Mouse (Mus musculus) lung, embryonic 15.5 days (tissue): ENCODE measurements around the gene Sgta. TPM values are rescaled to one million over a fixed set of nuclear protein-coding genes. Genes with fewer than 3 reads are reported as not detected.

Source experiments
- ATAC-seq: fragments of 200-750 bp; cut with Nextera tagmentation; 2 replicates; pipeline ENCODE4 v1.8.0; 2017; ENCODE audit warnings: moderate number of reproducible peaks, borderline replicate concordance; ENCODE audit not compliant: low FRiP score, low TSS enrichment; ENCODE audit errors: extremely low read depth
- H3K27ac ChIP-seq: fragments of 300-500 bp; sonication (generic); 2 replicates; pipeline ENCODE4 v1.5.1; 2015; ENCODE audit warnings: moderate library complexity, mild to moderate bottlenecking, inconsistent platforms
- H3K27me3 ChIP-seq: fragments of 300-500 bp; sonication (generic); 2 replicates; pipeline ENCODE4 v1.6.1; 2015; ENCODE audit warnings: inconsistent platforms
- H3K36me3 ChIP-seq: fragments of 300-500 bp; sonication (generic); 2 replicates; pipeline ENCODE4 v1.6.1; 2015; ENCODE audit warnings: inconsistent platforms
- H3K4me1 ChIP-seq: fragments of 300-500 bp; sonication (generic); 2 replicates; pipeline ENCODE4 v1.6.1; 2015; ENCODE audit warnings: inconsistent platforms
- H3K4me2 ChIP-seq: fragments of 300-500 bp; sonication (generic); 2 replicates; pipeline ENCODE4 v1.6.1; 2015; ENCODE audit warnings: inconsistent platforms, mild to moderate bottlenecking, moderate library complexity
- H3K4me3 ChIP-seq: fragments of 300-500 bp; sonication (generic); 2 replicates; pipeline ENCODE4 v1.5.1; 2015; ENCODE audit warnings: mild to moderate bottlenecking, inconsistent platforms
- H3K9ac ChIP-seq: fragments of 300-500 bp; sonication (generic); 2 replicates; pipeline ENCODE4 v1.6.1; 2015; ENCODE audit warnings: inconsistent platforms
- H3K9me3 ChIP-seq: fragments of 300-500 bp; sonication (generic); 2 replicates; pipeline ENCODE4 v1.6.1; 2016; ENCODE audit warnings: inconsistent platforms
- WGBS: fragments of 180-500 bp; shearing (Covaris S2); methylation state at CpG from one replicate; pipeline ENCODE4 v1.1.7; 2015; 5-methylcytosine and 5-hydroxymethylcytosine counted together
- polyA plus RNA-seq: library from polyadenylated mRNA; unstranded; fragments of >200 nt; fragmentation: Nextera tagmentation; extraction: Ambion mirVana; gene quantifications from 2 replicates; pipeline ENCODE4 v1.2.1, GENCODE M21; 2015

Gene Sgta
- polyA plus RNA-seq, 1 experiment from 2014 or later: 192 TPM

DNA sequence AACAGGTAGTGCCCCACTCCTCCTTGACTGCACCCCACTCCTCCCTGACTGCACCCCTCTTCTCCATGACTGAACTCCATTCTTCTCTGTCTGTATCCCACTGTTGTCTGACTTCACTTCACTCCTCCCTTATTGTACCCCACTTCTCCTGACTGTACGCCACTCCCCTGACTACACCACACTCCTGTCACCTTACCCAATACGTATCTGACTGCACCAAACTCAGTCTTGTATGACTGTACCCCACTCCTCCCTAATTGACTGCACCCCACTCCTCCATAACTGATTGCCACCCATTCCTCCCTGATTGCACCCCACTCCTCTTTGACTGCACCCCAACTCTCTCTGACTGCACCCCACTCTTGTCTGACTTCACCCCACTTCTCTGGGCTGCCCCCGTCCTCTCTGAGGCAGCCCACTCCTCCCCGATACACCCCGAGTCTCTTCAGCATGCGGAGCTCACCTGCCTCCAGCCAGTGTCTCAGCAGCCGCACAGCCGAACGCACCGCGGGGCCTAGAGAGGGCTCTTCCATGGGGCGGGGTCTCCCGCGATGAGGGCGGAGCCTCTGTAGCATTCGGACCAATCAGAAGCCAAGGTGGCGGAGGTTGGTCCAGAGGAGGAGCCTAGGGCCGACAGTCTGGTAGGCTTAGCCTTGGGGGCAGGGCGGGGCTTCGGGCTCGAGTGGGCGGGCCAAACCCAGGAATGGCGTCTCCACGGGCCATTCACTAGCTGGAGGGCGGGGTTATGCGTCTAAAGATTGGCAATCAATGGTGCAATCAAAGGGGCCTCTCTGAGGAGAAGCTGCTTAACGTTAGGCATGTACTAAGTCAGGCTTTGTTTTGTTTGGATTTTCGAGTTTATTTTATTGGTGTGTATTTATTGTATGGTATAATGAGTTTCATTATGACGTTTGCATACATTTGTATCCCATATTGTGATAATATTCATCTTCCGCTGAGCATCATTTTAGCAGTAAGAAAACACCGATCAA lies 45.3 kb downstream of the Sgta start, which contains the start of gene Gng7:
Gene Gng7, minus strand, starts transcription at position 553 of the 992 bp plus-strand sequence.
- WGBS: 9% methylated on average over 31 of the region's 31 CpGs
- Histone ChIP-seq H3K9me3 (no peaks in the 10 kb centered on the region), H3K9ac (peak within 1 kb of the TSS; percentile 20; the same call in 1 of the 2 replicates), H3K4me2 (peak within 1 kb of the TSS; percentile 71), H3K27ac (no peak within 1 kb of the TSS), H3K36me3 (no peaks in the 10 kb centered on the region), H3K4me1 (0 out of 2 replicates have a peak, but pooled peaks cover 4% of the 10 kb centered on the region), H3K27me3 (no peaks in the 10 kb centered on the region), H3K4me3 (peak within 1 kb of the TSS; percentile 46)
- peak; percentile 96 for ATAC-seq

DNA sequence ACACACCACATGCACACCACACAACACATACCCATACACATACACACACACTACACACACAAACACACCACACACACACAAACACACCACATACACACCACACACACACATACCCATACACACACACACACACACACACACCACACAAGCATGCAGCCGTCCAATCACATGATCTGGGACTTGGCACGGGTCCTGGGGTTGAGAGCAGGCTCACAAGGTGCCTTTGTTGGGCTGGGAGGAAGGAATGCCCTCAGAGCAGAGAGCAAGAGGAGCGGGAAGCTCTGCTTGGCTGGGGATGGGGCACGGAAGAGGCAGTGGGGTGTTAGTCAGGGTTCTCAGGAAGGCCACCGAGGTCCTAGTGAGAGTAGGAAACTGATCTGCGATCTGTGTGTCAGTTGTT lies 49.1 kb downstream of the Sgta start:
- no peak overlapping the region for H3K9ac ChIP-seq
- no peak for ATAC-seq
- H3K36me3 ChIP-seq: no peaks in the 10 kb centered on the region
- no peaks in the 10 kb centered on the region for H3K27me3 ChIP-seq
- 0 out of 2 replicates have a peak, but pooled peaks cover 4% of the 10 kb centered on the region for H3K4me1 ChIP-seq
- 46% methylated on average over 6 of the region's 6 CpGs for WGBS
- H3K4me3 ChIP-seq: no peak overlapping the region
- H3K4me2 ChIP-seq: no peak overlapping the region
- no peak overlapping the region for H3K27ac ChIP-seq
- H3K9me3 ChIP-seq: no peaks in the 10 kb centered on the region

DNA sequence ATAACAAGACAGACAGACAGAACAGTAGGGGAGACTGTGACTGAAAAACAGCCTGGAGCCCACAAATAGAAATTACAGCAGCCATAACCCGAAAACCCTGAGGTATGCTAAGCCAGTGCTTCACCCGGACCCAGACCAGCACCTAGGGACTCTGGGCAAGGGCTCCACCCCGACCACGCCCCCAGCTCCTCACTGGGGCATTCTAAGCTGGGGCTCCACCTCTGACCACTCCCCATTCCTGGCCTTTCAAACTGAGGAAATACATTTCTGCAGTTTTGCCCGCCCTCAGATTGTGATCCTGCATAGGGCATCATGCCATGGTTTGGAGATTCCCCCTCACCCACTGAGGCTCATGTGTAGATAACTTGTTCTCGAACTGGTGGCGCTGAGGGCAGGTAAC lies 52.7 kb downstream of the Sgta start:
- Histone ChIP-seq H3K4me1 (no peaks in the 10 kb centered on the region), H3K4me2 (no peak overlapping the region), H3K27me3 (no peaks in the 10 kb centered on the region), H3K9me3 (no peaks in the 10 kb centered on the region), H3K27ac (no peak overlapping the region), H3K9ac (no peak overlapping the region), H3K36me3 (no peaks in the 10 kb centered on the region), H3K4me3 (no peak overlapping the region)
- WGBS: 34% methylated on average over 7 of the region's 7 CpGs
- ATAC-seq: no peak

DNA sequence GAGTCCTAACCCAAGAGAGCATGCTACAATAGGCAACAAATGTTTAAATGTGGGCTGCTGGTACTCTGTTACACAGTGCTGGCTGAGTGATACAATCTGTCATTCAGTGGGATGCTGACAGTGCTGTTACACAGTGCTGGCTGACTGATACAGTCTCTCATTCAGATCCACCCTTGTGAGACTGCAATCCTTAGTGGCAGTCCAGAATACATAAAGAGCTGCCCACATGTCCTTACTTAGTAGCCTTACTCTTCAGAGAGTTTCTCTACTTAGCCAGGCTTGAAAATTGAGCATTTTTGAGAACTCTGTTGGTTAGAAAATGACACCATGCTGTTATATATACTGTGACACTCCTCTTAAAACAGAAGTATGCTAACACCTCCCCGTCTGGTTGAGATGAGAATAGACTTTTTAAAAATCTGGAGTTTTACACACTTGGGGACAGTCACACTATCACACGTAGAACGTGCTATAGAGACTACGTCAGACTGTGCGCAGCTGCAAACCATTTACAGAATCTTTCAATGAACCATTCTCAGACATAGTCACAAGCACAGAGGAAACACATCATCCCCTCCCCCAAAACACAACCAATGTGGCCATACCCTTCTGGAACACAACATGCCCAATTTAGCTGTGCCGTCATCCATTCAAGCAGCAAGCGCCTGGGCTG lies 53.8 kb downstream of the Sgta start:
- Histone ChIP-seq H3K27ac (no peak overlapping the region), H3K4me1 (no peaks in the 10 kb centered on the region), H3K27me3 (no peaks in the 10 kb centered on the region), H3K4me2 (no peak overlapping the region), H3K9ac (no peak overlapping the region), H3K9me3 (no peaks in the 10 kb centered on the region), H3K36me3 (no peaks in the 10 kb centered on the region), H3K4me3 (no peak overlapping the region)
- ATAC-seq: no peak
- 88% methylated on average over 7 of the region's 7 CpGs for WGBS

DNA sequence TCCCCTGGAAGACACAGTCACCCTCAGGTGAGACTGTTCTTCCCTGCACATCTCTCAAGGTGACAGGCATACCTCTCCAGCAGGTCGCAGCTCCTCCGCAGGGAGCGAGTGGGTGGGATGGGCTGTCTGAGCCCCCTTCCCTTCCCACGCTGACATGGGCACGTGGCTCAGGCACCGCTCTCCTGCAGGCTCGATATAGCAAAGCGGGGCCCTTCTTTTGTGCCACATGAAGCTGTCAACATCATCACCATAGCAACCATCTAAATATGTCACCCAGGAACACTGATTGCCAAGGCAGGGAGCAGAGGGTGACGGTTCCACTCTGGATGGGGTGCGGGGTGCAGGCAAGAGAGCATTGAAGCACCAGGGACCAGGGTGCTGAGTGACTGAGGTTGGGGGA lies 58.8 kb downstream of the Sgta start:
- WGBS: 48% methylated on average over 10 of the region's 10 CpGs
- ATAC-seq: no peak
- H3K9ac ChIP-seq: no peak overlapping the region
- peaks cover 24% of the 10 kb centered on the region for H3K27me3 ChIP-seq
- no peaks in the 10 kb centered on the region for H3K36me3 ChIP-seq
- peaks cover 9% of the 10 kb centered on the region for H3K4me1 ChIP-seq
- no peaks in the 10 kb centered on the region for H3K9me3 ChIP-seq
- H3K4me2 ChIP-seq: no peak overlapping the region
- no peak overlapping the region for H3K27ac ChIP-seq
- no peak overlapping the region for H3K4me3 ChIP-seq

DNA sequence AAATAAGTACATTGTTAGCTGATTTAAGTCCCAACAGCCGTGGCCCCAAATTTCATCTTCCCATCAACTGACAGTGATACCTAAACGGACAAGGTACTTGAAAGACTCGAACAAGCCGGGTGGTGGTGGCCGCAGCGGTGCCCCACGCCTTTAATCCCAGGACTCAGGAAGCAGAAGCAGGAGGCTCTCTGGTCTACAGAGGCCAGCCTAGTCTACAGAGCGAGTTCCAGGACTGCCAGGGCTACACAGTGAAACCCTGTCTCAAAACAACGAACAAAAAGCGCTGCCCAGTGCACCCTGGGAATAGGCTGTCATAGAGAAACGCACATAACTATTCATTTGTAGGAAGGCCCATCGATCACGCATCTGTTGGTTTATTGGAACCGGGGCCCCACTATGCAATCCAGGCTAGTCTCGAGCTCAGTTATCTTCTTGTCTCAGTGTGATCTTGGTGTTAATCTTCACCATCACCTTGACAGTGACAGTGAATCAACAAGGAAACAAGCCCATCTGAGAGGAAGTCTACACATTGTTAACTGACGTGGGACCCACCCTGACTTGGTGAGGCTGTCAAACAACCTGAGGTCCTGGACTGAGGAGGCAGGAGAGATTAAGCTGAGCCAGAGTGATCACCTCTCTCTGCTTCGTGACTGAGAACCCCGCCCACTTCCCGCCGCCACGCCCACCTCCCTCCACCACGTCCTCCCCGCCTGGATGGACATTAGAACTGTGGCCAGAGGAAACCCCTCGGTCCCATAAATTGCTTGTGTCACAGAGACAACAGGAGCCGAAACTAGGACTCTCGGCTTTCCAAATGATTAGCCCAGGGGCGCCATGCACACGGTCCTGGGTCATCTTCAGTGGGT lies 59.6 kb downstream of the Sgta start:
- WGBS: 40% methylated on average over 28 of the region's 28 CpGs
- Histone ChIP-seq H3K27ac (no peak overlapping the region), H3K9ac (0 out of 2 replicates have a peak overlapping the region, but pooled peaks have one; percentile 0), H3K4me1 (peaks cover 9% of the 10 kb centered on the region), H3K36me3 (no peaks in the 10 kb centered on the region), H3K27me3 (peaks cover 24% of the 10 kb centered on the region), H3K4me2 (no peak overlapping the region), H3K4me3 (no peak overlapping the region), H3K9me3 (no peaks in the 10 kb centered on the region)
- ATAC-seq: no peak

DNA sequence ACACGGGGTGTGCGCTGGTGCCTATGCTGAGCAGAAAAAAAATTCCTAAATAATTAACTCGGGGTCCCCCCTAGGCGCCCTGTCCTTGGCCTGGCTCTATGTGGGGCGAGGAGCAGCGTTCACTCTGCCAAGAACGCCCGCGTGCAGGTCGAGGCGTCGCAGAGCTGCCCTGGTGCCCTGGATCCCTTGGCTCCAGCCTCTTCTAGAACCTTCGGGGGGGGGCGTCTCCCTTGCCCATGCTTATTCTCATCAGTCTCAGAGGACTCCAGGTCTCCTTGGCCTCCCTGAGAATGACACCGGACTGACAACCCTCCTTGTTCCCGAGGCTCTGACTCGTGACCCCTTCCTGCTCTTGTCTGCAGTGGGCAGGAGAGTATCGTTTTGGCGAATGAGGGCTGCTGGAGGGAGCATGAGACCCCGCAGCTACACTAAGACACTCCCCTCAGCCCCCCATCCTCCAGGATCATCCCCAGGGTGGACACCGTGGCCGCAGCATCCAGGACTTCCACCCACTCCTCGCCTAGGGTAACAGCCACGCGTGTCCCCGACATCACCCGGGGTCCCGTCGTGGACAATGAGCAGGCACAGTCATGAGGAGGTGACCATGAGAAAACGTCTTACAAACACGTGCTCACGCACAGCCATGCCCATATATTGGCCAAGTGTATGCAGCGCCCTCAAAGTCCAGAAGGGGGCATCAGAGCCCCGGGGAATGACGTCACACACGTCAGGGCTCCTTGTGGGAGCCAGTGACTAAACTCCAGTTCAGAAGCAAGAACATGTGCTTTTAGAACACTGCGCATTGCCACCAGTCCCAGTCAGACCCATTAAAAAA lies 60.4 kb downstream of the Sgta start:
- peaks cover 29% of the 10 kb centered on the region for H3K27me3 ChIP-seq
- peak overlapping the region; percentile 29; the same call in 1 of the 2 replicates for H3K4me2 ChIP-seq
- peak; percentile 56 for ATAC-seq
- 22% methylated on average over 37 of the region's 37 CpGs for WGBS
- no peaks in the 10 kb centered on the region for H3K36me3 ChIP-seq
- no peaks in the 10 kb centered on the region for H3K9me3 ChIP-seq
- peaks cover 12% of the 10 kb centered on the region for H3K4me1 ChIP-seq
- H3K9ac ChIP-seq: no peak overlapping the region
- H3K27ac ChIP-seq: no peak overlapping the region
- no peak overlapping the region for H3K4me3 ChIP-seq

DNA sequence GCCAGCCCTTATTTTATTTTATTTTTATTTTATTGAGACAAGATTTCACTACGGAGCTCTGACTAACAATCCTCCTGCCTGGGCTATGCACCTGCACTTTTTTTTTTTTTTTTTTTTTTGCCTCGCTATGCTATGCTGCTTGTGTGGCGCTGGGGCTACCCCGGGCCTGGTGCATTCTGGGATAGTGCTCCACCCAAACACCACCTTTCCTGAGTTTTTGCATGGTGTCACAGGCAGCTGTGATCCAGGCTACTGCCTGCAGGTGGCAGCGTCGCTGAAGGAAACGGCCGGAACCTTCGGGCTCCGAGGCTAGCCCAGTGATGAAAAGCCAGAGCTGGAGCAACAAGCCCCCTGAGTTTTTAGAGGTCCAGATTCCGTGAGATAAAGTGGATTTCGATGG lies 61.2 kb downstream of the Sgta start:
- Histone ChIP-seq H3K4me3 (no peak overlapping the region), H3K27ac (no peak overlapping the region), H3K4me1 (peaks cover 12% of the 10 kb centered on the region), H3K9me3 (no peaks in the 10 kb centered on the region), H3K4me2 (no peak overlapping the region), H3K27me3 (peaks cover 32% of the 10 kb centered on the region), H3K9ac (no peak overlapping the region), H3K36me3 (no peaks in the 10 kb centered on the region)
- no peak for ATAC-seq
- WGBS: 12% methylated on average over 12 of the region's 12 CpGs

DNA sequence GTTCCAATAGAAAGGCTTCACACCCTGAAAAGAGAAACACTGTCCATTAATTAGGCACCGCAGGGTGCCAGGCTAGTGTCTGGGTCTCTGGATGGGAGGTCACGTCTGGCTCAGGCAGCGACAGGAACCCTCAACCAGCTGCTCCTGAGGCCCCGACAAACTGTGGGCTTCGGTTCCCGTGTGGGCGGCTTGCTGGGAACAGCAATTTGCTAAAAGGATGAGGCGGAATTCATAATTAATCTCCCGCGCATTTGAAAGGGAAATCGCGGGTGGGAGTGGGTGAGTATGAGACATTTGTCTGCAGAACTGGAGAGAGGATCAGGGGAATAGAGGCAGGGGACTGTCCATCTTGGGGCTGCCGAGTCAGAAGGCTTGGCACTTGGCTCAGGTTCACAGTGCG lies 62.0 kb downstream of the Sgta start:
- Histone ChIP-seq H3K4me1 (peaks cover 12% of the 10 kb centered on the region), H3K9me3 (no peaks in the 10 kb centered on the region), H3K27me3 (peaks cover 32% of the 10 kb centered on the region), H3K27ac (no peak overlapping the region), H3K4me2 (no peak overlapping the region), H3K4me3 (no peak overlapping the region), H3K9ac (no peak overlapping the region), H3K36me3 (no peaks in the 10 kb centered on the region)
- no peak for ATAC-seq
- 37% methylated on average over 14 of the region's 14 CpGs for WGBS

DNA sequence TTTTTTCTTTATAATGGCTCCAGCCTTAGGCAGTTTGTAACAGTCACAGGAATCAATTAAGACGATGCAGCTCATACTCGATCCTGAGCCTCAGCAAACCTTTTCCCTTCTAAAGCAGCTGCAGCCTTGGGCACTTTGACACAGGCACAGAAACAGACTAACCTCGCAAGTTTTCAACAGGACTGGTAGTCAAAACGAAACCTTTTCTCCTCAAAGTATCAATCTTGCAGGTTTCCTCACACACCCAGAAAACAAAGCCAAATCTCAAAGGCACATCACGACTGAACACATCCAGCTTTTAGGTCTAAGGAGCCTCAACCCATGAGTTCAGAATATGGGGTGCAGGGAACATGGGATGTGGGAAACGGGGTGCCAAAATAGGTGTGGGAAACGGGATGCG lies 62.6 kb downstream of the Sgta start:
- 76% methylated on average over 8 of the region's 8 CpGs for WGBS
- no peaks in the 10 kb centered on the region for H3K9me3 ChIP-seq
- no peak overlapping the region for H3K27ac ChIP-seq
- peaks cover 32% of the 10 kb centered on the region for H3K27me3 ChIP-seq
- H3K4me1 ChIP-seq: peaks cover 12% of the 10 kb centered on the region
- ATAC-seq: no peak
- H3K4me2 ChIP-seq: no peak overlapping the region
- no peak overlapping the region for H3K9ac ChIP-seq
- H3K4me3 ChIP-seq: no peak overlapping the region
- H3K36me3 ChIP-seq: no peaks in the 10 kb centered on the region

DNA sequence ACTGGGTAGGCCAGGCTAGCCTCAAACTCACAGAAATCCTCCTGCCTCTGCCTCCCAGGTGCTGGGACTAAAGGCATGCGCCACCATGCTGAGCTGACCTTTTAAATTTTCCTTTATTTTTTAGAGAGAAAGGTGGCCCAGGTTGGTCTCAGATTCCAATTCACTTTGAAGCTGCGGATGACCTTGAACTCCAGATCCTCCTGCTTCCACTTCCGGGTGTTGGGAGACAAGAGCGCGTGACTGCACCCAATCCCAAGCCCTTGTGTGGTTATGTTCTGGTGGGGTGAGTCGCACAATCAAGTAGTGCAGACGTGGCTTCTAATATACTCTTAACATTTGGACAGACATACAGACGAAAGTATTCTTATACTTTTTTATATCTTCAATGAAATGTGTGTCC lies 63.5 kb downstream of the Sgta start:
- H3K27ac ChIP-seq: no peak overlapping the region
- H3K9me3 ChIP-seq: no peaks in the 10 kb centered on the region
- H3K36me3 ChIP-seq: no peaks in the 10 kb centered on the region
- ATAC-seq: no peak
- H3K27me3 ChIP-seq: peaks cover 32% of the 10 kb centered on the region
- no peak overlapping the region for H3K9ac ChIP-seq
- WGBS: 92% methylated on average over 8 of the region's 8 CpGs
- H3K4me1 ChIP-seq: peaks cover 12% of the 10 kb centered on the region
- no peak overlapping the region for H3K4me3 ChIP-seq
- no peak overlapping the region for H3K4me2 ChIP-seq
